Mouse (Mus musculus): ENCODE measurements around the gene Fam151a. TPM values are rescaled to one million over a fixed set of nuclear protein-coding genes. Genes with fewer than 3 reads are reported as not detected.
A peak's percentile ranks its signal among the peaks of the same experiment; 100 is the strongest.
"Not testable (repeated sequence)": the region's sequence is repeated elsewhere in the genome, so short reads cannot be mapped to it uniquely, and the experiment has no call there.

Gene Fam151a
- polyA plus RNA-seq, 1 experiment from 2014 or later = not detected

GRCm38 (mm10) chr4:106776998-106777397 lies 43.3 kb downstream of the Fam151a start:
- Histone ChIP-seq H3K27me3 (no peaks in the 10 kb centered on the region), H3K9me3 (replicated peaks) (no peaks in the 10 kb centered on the region), H3K9ac (no peak overlapping the region), H3K4me2 (no peak overlapping the region), H3K36me3 (replicated peaks) (no peaks in the 10 kb centered on the region), H3K27ac (replicated peaks) (no peak overlapping the region), H3K4me1 (replicated peaks) (0 out of 2 replicates have a peak, but pooled peaks cover 9% of the 10 kb centered on the region), H3K4me3 (replicated peaks) (no peak overlapping the region)
- WGBS (ENCODE audit: insufficient replicate concordance) = 43% methylated on average over 3 of the region's 3 CpGs
- no peak for ATAC-seq (ENCODE audit: insufficient read depth)

- H3K27ac ChIP-seq (replicated peaks) = no peak overlapping the region
- H3K27me3 ChIP-seq = no peaks in the 10 kb centered on the region
- WGBS (ENCODE audit: insufficient replicate concordance) = 65% methylated on average over 5 of the region's 5 CpGs
- H3K9ac ChIP-seq = no peak overlapping the region
- no peak overlapping the region for H3K4me2 ChIP-seq
- no peak overlapping the region for H3K4me3 ChIP-seq (replicated peaks)
- peak; percentile 59; the same call in 1 of the 2 replicates for ATAC-seq (ENCODE audit: insufficient read depth)
- no peaks in the 10 kb centered on the region for H3K9me3 ChIP-seq (replicated peaks)
- H3K4me1 ChIP-seq (replicated peaks) = 0 out of 2 replicates have a peak, but pooled peaks cover 9% of the 10 kb centered on the region
- H3K36me3 ChIP-seq (replicated peaks) = no peaks in the 10 kb centered on the region
Measured at GRCm38 (mm10) chr4:106778116-106778788, 44.6 kb downstream of the Fam151a start.

- H3K27me3 ChIP-seq = no peaks in the 10 kb centered on the region
- ATAC-seq (ENCODE audit: insufficient read depth) = no peak
Measured at GRCm38 (mm10) chr4:106780045-106780444, 46.4 kb downstream of the Fam151a start.

GRCm38 (mm10) chr4:106783137-106783536 lies 49.4 kb downstream of the Fam151a start:
- Histone ChIP-seq H3K4me3 (replicated peaks) (no peak overlapping the region), H3K27ac (replicated peaks) (no peak overlapping the region), H3K9me3 (replicated peaks) (no peaks in the 10 kb centered on the region), H3K36me3 (replicated peaks) (no peaks in the 10 kb centered on the region), H3K27me3 (no peaks in the 10 kb centered on the region), H3K4me1 (replicated peaks) (peaks cover 22% of the 10 kb centered on the region), H3K9ac (no peak overlapping the region), H3K4me2 (no peak overlapping the region)
- no peak for ATAC-seq (ENCODE audit: insufficient read depth)
- whole genome bisulfite sequencing (ENCODE audit: insufficient replicate concordance) = 74% methylated on average over 10 of the region's 10 CpGs

More at GRCm38 (mm10) chr4:106780045-106780444, 46.4 kb downstream of the Fam151a start:
- Histone ChIP-seq H3K4me2 (no peak overlapping the region), H3K27ac (replicated peaks) (no peak overlapping the region), H3K9me3 (replicated peaks) (no peaks in the 10 kb centered on the region), H3K36me3 (replicated peaks) (no peaks in the 10 kb centered on the region), H3K4me3 (replicated peaks) (no peak overlapping the region), H3K4me1 (replicated peaks) (peaks cover 9% of the 10 kb centered on the region; the same call in 1 of the 2 replicates), H3K9ac (no peak overlapping the region)
- 80% methylated on average over 3 of the region's 3 CpGs for WGBS (ENCODE audit: insufficient replicate concordance)

GRCm38 (mm10) chr4:106784806-106785205 lies 51.1 kb downstream of the Fam151a start:
- H3K27ac ChIP-seq (replicated peaks) = no peak overlapping the region
- H3K9me3 ChIP-seq (replicated peaks) = no peaks in the 10 kb centered on the region
- no peaks in the 10 kb centered on the region for H3K36me3 ChIP-seq (replicated peaks)
- no peak overlapping the region for H3K4me3 ChIP-seq (replicated peaks)
- H3K27me3 ChIP-seq = 0 out of 2 replicates have a peak, but pooled peaks cover 2% of the 10 kb centered on the region
- peaks cover 28% of the 10 kb centered on the region for H3K4me1 ChIP-seq (replicated peaks)
- no peak overlapping the region for H3K4me2 ChIP-seq
- no peak overlapping the region for H3K9ac ChIP-seq
- ATAC-seq (ENCODE audit: insufficient read depth) = no peak
- 78% methylated on average over 7 of the region's 7 CpGs for WGBS (ENCODE audit: insufficient replicate concordance)

GRCm38 (mm10) chr4:106785345-106785744 lies 51.7 kb downstream of the Fam151a start:
- ATAC-seq (ENCODE audit: insufficient read depth) = no peak
- Histone ChIP-seq H3K9me3 (replicated peaks) (no peaks in the 10 kb centered on the region), H3K36me3 (replicated peaks) (no peaks in the 10 kb centered on the region), H3K9ac (no peak overlapping the region), H3K27me3 (0 out of 2 replicates have a peak, but pooled peaks cover 2% of the 10 kb centered on the region), H3K4me1 (replicated peaks) (peaks cover 32% of the 10 kb centered on the region), H3K4me2 (no peak overlapping the region), H3K27ac (replicated peaks) (no peak overlapping the region), H3K4me3 (replicated peaks) (no peak overlapping the region)
- WGBS (ENCODE audit: insufficient replicate concordance) = 54% methylated on average over 7 of the region's 7 CpGs

- Histone ChIP-seq H3K9me3 (replicated peaks) (no peaks in the 10 kb centered on the region), H3K36me3 (replicated peaks) (no peaks in the 10 kb centered on the region), H3K9ac (no peak overlapping the region), H3K4me3 (replicated peaks) (no peak overlapping the region), H3K4me1 (replicated peaks) (peaks cover 36% of the 10 kb centered on the region), H3K27me3 (0 out of 2 replicates have a peak, but pooled peaks cover 2% of the 10 kb centered on the region), H3K27ac (replicated peaks) (peak overlapping the region; percentile 51; the same call in 1 of the 2 replicates), H3K4me2 (no peak overlapping the region)
- 25% methylated on average over 3 of the region's 5 CpGs for WGBS (ENCODE audit: insufficient replicate concordance)
- ATAC-seq (ENCODE audit: insufficient read depth) = peak; percentile 56; the same call in 1 of the 2 replicates
Measured at GRCm38 (mm10) chr4:106785753-106786540, 52.3 kb downstream of the Fam151a start.

GRCm38 (mm10) chr4:106787830-106788229 lies 54.1 kb downstream of the Fam151a start:
- Histone ChIP-seq H3K4me2 (no peak overlapping the region), H3K4me3 (replicated peaks) (no peak overlapping the region), H3K9me3 (replicated peaks) (no peaks in the 10 kb centered on the region), H3K27me3 (0 out of 2 replicates have a peak, but pooled peaks cover 2% of the 10 kb centered on the region), H3K4me1 (replicated peaks) (peaks cover 55% of the 10 kb centered on the region), H3K27ac (replicated peaks) (no peak overlapping the region), H3K9ac (no peak overlapping the region), H3K36me3 (replicated peaks) (no peaks in the 10 kb centered on the region)
- ATAC-seq (ENCODE audit: insufficient read depth) = no peak
- 21% methylated on average over 7 of the region's 7 CpGs for WGBS (ENCODE audit: insufficient replicate concordance)

GRCm38 (mm10) chr4:106788627-106789026 lies 54.9 kb downstream of the Fam151a start:
- Histone ChIP-seq H3K27ac (replicated peaks) (no peak overlapping the region), H3K4me2 (no peak overlapping the region), H3K4me3 (replicated peaks) (no peak overlapping the region), H3K9ac (no peak overlapping the region), H3K27me3 (0 out of 2 replicates have a peak, but pooled peaks cover 2% of the 10 kb centered on the region), H3K9me3 (replicated peaks) (no peaks in the 10 kb centered on the region), H3K36me3 (replicated peaks) (no peaks in the 10 kb centered on the region), H3K4me1 (replicated peaks) (peaks cover 63% of the 10 kb centered on the region)
- 76% methylated on average over 11 of the region's 11 CpGs for WGBS (ENCODE audit: insufficient replicate concordance)
- no peak for ATAC-seq (ENCODE audit: insufficient read depth)

GRCm38 (mm10) chr4:106789705-106790104 lies 56.0 kb downstream of the Fam151a start:
- Histone ChIP-seq H3K9ac (no peak overlapping the region), H3K4me2 (no peak overlapping the region), H3K27me3 (0 out of 2 replicates have a peak, but pooled peaks cover 2% of the 10 kb centered on the region), H3K27ac (replicated peaks) (no peak overlapping the region), H3K9me3 (replicated peaks) (no peaks in the 10 kb centered on the region), H3K36me3 (replicated peaks) (no peaks in the 10 kb centered on the region), H3K4me1 (replicated peaks) (peaks cover 74% of the 10 kb centered on the region), H3K4me3 (replicated peaks) (no peak overlapping the region)
- ATAC-seq (ENCODE audit: insufficient read depth) = no peak
- 61% methylated on average over 9 of the region's 9 CpGs for WGBS (ENCODE audit: insufficient replicate concordance)

- not testable (repeated sequence) for H3K9ac ChIP-seq; ATAC-seq (ENCODE audit: insufficient read depth); H3K27ac ChIP-seq (replicated peaks); H3K4me3 ChIP-seq (replicated peaks); H3K36me3 ChIP-seq (replicated peaks); H3K27me3 ChIP-seq; H3K9me3 ChIP-seq (replicated peaks); H3K4me2 ChIP-seq
- 75% methylated on average over 5 of the region's 5 CpGs for WGBS (ENCODE audit: insufficient replicate concordance)
- peaks cover 79% of the 10 kb centered on the region for H3K4me1 ChIP-seq (replicated peaks)
Measured at GRCm38 (mm10) chr4:106790218-106790617, 56.5 kb downstream of the Fam151a start.
